Mouse (Mus musculus): ENCODE measurements around the gene Get4. TPM values are rescaled to one million over a fixed set of nuclear protein-coding genes. Genes with fewer than 3 reads are reported as not detected.

Get4 gene
- polyA plus RNA-seq, 1 experiment from 2014 or later, result 135 TPM

GRCm38 (mm10) chr5:139232083-139232482 is 20.0 kb upstream of the Get4 start:
- H3K4me1 ChIP-seq (replicated peaks; ENCODE audit: control insufficient read depth, insufficient read depth, low read length), result no peaks in the 10 kb centered on the region
- no peak overlapping the region for H3K9ac ChIP-seq (replicated peaks; ENCODE audit: low read depth, low read length)
- no peaks in the 10 kb centered on the region for H3K27me3 ChIP-seq (replicated peaks; ENCODE audit: control insufficient read depth, insufficient read depth, low read length)
- no peak overlapping the region for H3K27ac ChIP-seq (ENCODE audit: low read length)
- H3K4me2 ChIP-seq (ENCODE audit: low read length), result no peak overlapping the region
- peaks cover 46% of the 10 kb centered on the region for H3K36me3 ChIP-seq (ENCODE audit: control insufficient read depth, insufficient read depth)
- H3K4me3 ChIP-seq (replicated peaks; ENCODE audit: low read length), result no peak overlapping the region
- ATAC-seq, result no peak
- WGBS, result 75% methylated on average over 3 of the region's 3 CpGs
- no peaks in the 10 kb centered on the region for H3K9me3 ChIP-seq (ENCODE audit: control insufficient read depth, low read length)

GRCm38 (mm10) chr5:139234423-139234822 is 17.7 kb upstream of the Get4 start:
- Histone ChIP-seq H3K27me3 (replicated peaks; ENCODE audit: control insufficient read depth, insufficient read depth, low read length) (no peaks in the 10 kb centered on the region), H3K36me3 (ENCODE audit: control insufficient read depth, insufficient read depth) (peaks cover 46% of the 10 kb centered on the region), H3K4me3 (replicated peaks; ENCODE audit: low read length) (no peak overlapping the region), H3K9me3 (ENCODE audit: control insufficient read depth, low read length) (no peaks in the 10 kb centered on the region), H3K4me1 (replicated peaks; ENCODE audit: control insufficient read depth, insufficient read depth, low read length) (no peaks in the 10 kb centered on the region), H3K4me2 (ENCODE audit: low read length) (no peak overlapping the region), H3K9ac (replicated peaks; ENCODE audit: low read depth, low read length) (no peak overlapping the region), H3K27ac (ENCODE audit: low read length) (no peak overlapping the region)
- ATAC-seq, result no peak
- WGBS, result 93% methylated on average over 4 of the region's 4 CpGs

GRCm38 (mm10) chr5:139237436-139237835 is 14.7 kb upstream of the Get4 start:
- H3K4me1 ChIP-seq (replicated peaks; ENCODE audit: control insufficient read depth, insufficient read depth, low read length), result no peaks in the 10 kb centered on the region
- no peak overlapping the region for H3K4me2 ChIP-seq (ENCODE audit: low read length)
- no peaks in the 10 kb centered on the region for H3K27me3 ChIP-seq (replicated peaks; ENCODE audit: control insufficient read depth, insufficient read depth, low read length)
- no peaks in the 10 kb centered on the region for H3K9me3 ChIP-seq (ENCODE audit: control insufficient read depth, low read length)
- no peak overlapping the region for H3K4me3 ChIP-seq (replicated peaks; ENCODE audit: low read length)
- no peak for ATAC-seq
- no peak overlapping the region for H3K27ac ChIP-seq (ENCODE audit: low read length)
- WGBS, result 85% methylated on average over 4 of the region's 4 CpGs
- peaks cover 52% of the 10 kb centered on the region for H3K36me3 ChIP-seq (ENCODE audit: control insufficient read depth, insufficient read depth)
- H3K9ac ChIP-seq (replicated peaks; ENCODE audit: low read depth, low read length), result no peak overlapping the region

GRCm38 (mm10) chr5:139241022-139241761 is 10.9 kb upstream of the Get4 start:
- WGBS, result 90% methylated on average over 15 of the region's 15 CpGs
- no peaks in the 10 kb centered on the region for H3K4me1 ChIP-seq (replicated peaks; ENCODE audit: control insufficient read depth, insufficient read depth, low read length)
- H3K4me2 ChIP-seq (ENCODE audit: low read length), result no peak overlapping the region
- H3K27ac ChIP-seq (ENCODE audit: low read length), result no peak overlapping the region
- ATAC-seq, result no peak
- no peaks in the 10 kb centered on the region for H3K9me3 ChIP-seq (ENCODE audit: control insufficient read depth, low read length)
- H3K4me3 ChIP-seq (replicated peaks; ENCODE audit: low read length), result no peak overlapping the region
- no peak overlapping the region for H3K9ac ChIP-seq (replicated peaks; ENCODE audit: low read depth, low read length)
- H3K36me3 ChIP-seq (ENCODE audit: control insufficient read depth, insufficient read depth), result peaks cover 52% of the 10 kb centered on the region
- H3K27me3 ChIP-seq (replicated peaks; ENCODE audit: control insufficient read depth, insufficient read depth, low read length), result no peaks in the 10 kb centered on the region

GRCm38 (mm10) chr5:139243384-139243783 is 8.7 kb upstream of the Get4 start:
- Histone ChIP-seq H3K36me3 (ENCODE audit: control insufficient read depth, insufficient read depth) (peaks cover 66% of the 10 kb centered on the region), H3K4me3 (replicated peaks; ENCODE audit: low read length) (no peak overlapping the region), H3K9ac (replicated peaks; ENCODE audit: low read depth, low read length) (no peak overlapping the region), H3K27ac (ENCODE audit: low read length) (no peak overlapping the region), H3K4me1 (replicated peaks; ENCODE audit: control insufficient read depth, insufficient read depth, low read length) (no peaks in the 10 kb centered on the region), H3K9me3 (ENCODE audit: control insufficient read depth, low read length) (no peaks in the 10 kb centered on the region), H3K4me2 (ENCODE audit: low read length) (no peak overlapping the region), H3K27me3 (replicated peaks; ENCODE audit: control insufficient read depth, insufficient read depth, low read length) (no peaks in the 10 kb centered on the region)
- 58% methylated on average over 1 of the region's 1 CpGs for WGBS
- ATAC-seq, result no peak

GRCm38 (mm10) chr5:139247767-139248166 is 4.4 kb upstream of the Get4 start:
- Histone ChIP-seq H3K4me3 (replicated peaks; ENCODE audit: low read length) (no peak overlapping the region), H3K9ac (replicated peaks; ENCODE audit: low read depth, low read length) (no peak overlapping the region), H3K27me3 (replicated peaks; ENCODE audit: control insufficient read depth, insufficient read depth, low read length) (no peaks in the 10 kb centered on the region), H3K36me3 (ENCODE audit: control insufficient read depth, insufficient read depth) (peaks cover 41% of the 10 kb centered on the region), H3K4me1 (replicated peaks; ENCODE audit: control insufficient read depth, insufficient read depth, low read length) (peaks cover 3% of the 10 kb centered on the region), H3K4me2 (ENCODE audit: low read length) (no peak overlapping the region), H3K27ac (ENCODE audit: low read length) (no peak overlapping the region), H3K9me3 (ENCODE audit: control insufficient read depth, low read length) (no peaks in the 10 kb centered on the region)
- no peak for ATAC-seq
- 88% methylated on average over 3 of the region's 3 CpGs for WGBS

GRCm38 (mm10) chr5:139248846-139249245 is 3.3 kb upstream of the Get4 start:
- H3K4me1 ChIP-seq (replicated peaks; ENCODE audit: control insufficient read depth, insufficient read depth, low read length), result peaks cover 12% of the 10 kb centered on the region
- 75% methylated on average over 3 of the region's 3 CpGs for WGBS
- no peak overlapping the region for H3K4me3 ChIP-seq (replicated peaks; ENCODE audit: low read length)
- peaks cover 41% of the 10 kb centered on the region for H3K36me3 ChIP-seq (ENCODE audit: control insufficient read depth, insufficient read depth)
- H3K9ac ChIP-seq (replicated peaks; ENCODE audit: low read depth, low read length), result no peak overlapping the region
- ATAC-seq, result no peak
- H3K27me3 ChIP-seq (replicated peaks; ENCODE audit: control insufficient read depth, insufficient read depth, low read length), result no peaks in the 10 kb centered on the region
- no peak overlapping the region for H3K27ac ChIP-seq (ENCODE audit: low read length)
- no peak overlapping the region for H3K4me2 ChIP-seq (ENCODE audit: low read length)
- no peaks in the 10 kb centered on the region for H3K9me3 ChIP-seq (ENCODE audit: control insufficient read depth, low read length)

- Histone ChIP-seq H3K4me1 (replicated peaks; ENCODE audit: control insufficient read depth, insufficient read depth, low read length) (peaks cover 17% of the 10 kb centered on the region), H3K9ac (replicated peaks; ENCODE audit: low read depth, low read length) (peak overlapping the region; percentile 72; the same call in 1 of the 2 replicates), H3K27ac (ENCODE audit: low read length) (no peak overlapping the region), H3K27me3 (replicated peaks; ENCODE audit: control insufficient read depth, insufficient read depth, low read length) (no peaks in the 10 kb centered on the region), H3K4me3 (replicated peaks; ENCODE audit: low read length) (no peak overlapping the region), H3K4me2 (ENCODE audit: low read length) (peak overlapping the region; percentile 72; the same call in 1 of the 2 replicates), H3K9me3 (ENCODE audit: control insufficient read depth, low read length) (no peaks in the 10 kb centered on the region), H3K36me3 (ENCODE audit: control insufficient read depth, insufficient read depth) (peaks cover 22% of the 10 kb centered on the region)
- no peak for ATAC-seq
- WGBS, result 87% methylated on average over 7 of the region's 7 CpGs
Measured at GRCm38 (mm10) chr5:139251279-139251678, 845 bp upstream of the Get4 start.

GRCm38 (mm10) chr5:139251736-139252080 is 416 bp upstream of the Get4 start:
- H3K4me1 ChIP-seq (replicated peaks; ENCODE audit: control insufficient read depth, insufficient read depth, low read length), result peaks cover 17% of the 10 kb centered on the region
- peaks cover 18% of the 10 kb centered on the region for H3K36me3 ChIP-seq (ENCODE audit: control insufficient read depth, insufficient read depth)
- peak overlapping the region; percentile 81 for H3K4me3 ChIP-seq (replicated peaks; ENCODE audit: low read length)
- H3K9me3 ChIP-seq (ENCODE audit: control insufficient read depth, low read length), result no peaks in the 10 kb centered on the region
- peak overlapping the region; percentile 72 for H3K4me2 ChIP-seq (ENCODE audit: low read length)
- WGBS, result 1% methylated on average over 8 of the region's 8 CpGs
- H3K27ac ChIP-seq (ENCODE audit: low read length), result peak overlapping the region; percentile 82
- H3K27me3 ChIP-seq (replicated peaks; ENCODE audit: control insufficient read depth, insufficient read depth, low read length), result no peaks in the 10 kb centered on the region
- no peak; the same call in 1 of the 2 replicates for ATAC-seq
- H3K9ac ChIP-seq (replicated peaks; ENCODE audit: low read depth, low read length), result peak overlapping the region; percentile 72

GRCm38 (mm10) chr5:139252910-139253245 is 754 bp downstream of the Get4 start:
- peaks cover 17% of the 10 kb centered on the region for H3K4me1 ChIP-seq (replicated peaks; ENCODE audit: control insufficient read depth, insufficient read depth, low read length)
- 0% methylated on average over 7 of the region's 7 CpGs for WGBS

More at GRCm38 (mm10) chr5:139252910-139253245, 754 bp downstream of the Get4 start:
- no peaks in the 10 kb centered on the region for H3K9me3 ChIP-seq (ENCODE audit: control insufficient read depth, low read length)
- H3K4me2 ChIP-seq (ENCODE audit: low read length), result peak overlapping the region; percentile 95
- no peak for ATAC-seq
- peaks cover 6% of the 10 kb centered on the region; the same call in 1 of the 2 replicates for H3K36me3 ChIP-seq (ENCODE audit: control insufficient read depth, insufficient read depth)
- H3K27me3 ChIP-seq (replicated peaks; ENCODE audit: control insufficient read depth, insufficient read depth, low read length), result no peaks in the 10 kb centered on the region
- peak overlapping the region; percentile 92 for H3K27ac ChIP-seq (ENCODE audit: low read length)
- H3K9ac ChIP-seq (replicated peaks; ENCODE audit: low read depth, low read length), result peak overlapping the region; percentile 83
- peak overlapping the region; percentile 81 for H3K4me3 ChIP-seq (replicated peaks; ENCODE audit: low read length)
